Mouse (Mus musculus) hindbrain, embryonic 13.5 days (tissue): ENCODE data around the gene Mctp1. TPM values are rescaled to one million over a fixed set of nuclear protein-coding genes. Genes with fewer than 3 reads are reported as not detected.
"Not testable (repeated sequence)": the region's sequence is repeated elsewhere in the genome, so short reads cannot be mapped to it uniquely, and the experiment has no call there.

Source experiments
- ATAC-seq: fragments of 200-750 bp; cut with Nextera tagmentation; 2 replicates; pipeline ENCODE4 v1.8.0; 2017; ENCODE audit warnings: moderate TSS enrichment; ENCODE audit not compliant: low FRiP score
- H3K27ac ChIP-seq: fragments of 300-500 bp; sonication (generic); 2 replicates; pipeline ENCODE4 v1.5.1; 2015; ENCODE audit warnings: inconsistent platforms, mild to moderate bottlenecking, moderate library complexity
- H3K27me3 ChIP-seq: fragments of 300-500 bp; sonication (generic); 2 replicates; pipeline ENCODE4 v1.6.1; 2015; ENCODE audit warnings: mild to moderate bottlenecking, inconsistent platforms
- H3K36me3 ChIP-seq: fragments of 300-500 bp; sonication (generic); 2 replicates; pipeline ENCODE4 v1.6.1; 2015; ENCODE audit warnings: mild to moderate bottlenecking, inconsistent platforms
- H3K4me1 ChIP-seq: fragments of 300-500 bp; sonication (generic); replicated peaks from 2 replicates; pipeline ENCODE4 v1.6.1; 2015; ENCODE audit warnings: inconsistent platforms
- H3K4me2 ChIP-seq: fragments of 300-500 bp; sonication (generic); 2 replicates; pipeline ENCODE4 v1.6.1; 2015; ENCODE audit warnings: inconsistent platforms, mild to moderate bottlenecking, moderate library complexity
- H3K4me3 ChIP-seq: fragments of 300-500 bp; sonication (generic); 2 replicates; pipeline ENCODE4 v1.5.1; 2015; ENCODE audit warnings: mild to moderate bottlenecking, inconsistent platforms
- H3K9ac ChIP-seq: fragments of 300-500 bp; sonication (generic); 2 replicates; pipeline ENCODE4 v1.6.1; 2015; ENCODE audit warnings: mild to moderate bottlenecking, inconsistent platforms
- H3K9me3 ChIP-seq: fragments of 300-500 bp; sonication (generic); 2 replicates; pipeline ENCODE4 v1.6.1; 2016; ENCODE audit warnings: inconsistent platforms
- WGBS: fragments of 180-500 bp; shearing (Covaris S2); methylation state at CpG from one replicate; pipeline ENCODE4 v1.1.7; 2015; 5-methylcytosine and 5-hydroxymethylcytosine counted together
- polyA plus RNA-seq: library from polyadenylated mRNA; unstranded; fragments of >200 nt; fragmentation: Nextera tagmentation; extraction: Ambion mirVana; gene quantifications from 2 replicates; pipeline ENCODE4 v1.2.1, GENCODE M21; 2015

Mctp1 gene
- polyA plus RNA-seq, 1 experiment from 2014 or later: 3.5 TPM

- Histone ChIP-seq H3K9me3 (no peaks in the 10 kb centered on the region), H3K9ac (no peak overlapping the region), H3K36me3 (no peaks in the 10 kb centered on the region), H3K4me2 (no peak overlapping the region), H3K27ac (no peak overlapping the region), H3K4me1 (no peaks in the 10 kb centered on the region), H3K27me3 (no peaks in the 10 kb centered on the region), H3K4me3 (no peak overlapping the region)
- 85% methylated on average over 3 of the region's 3 CpGs for WGBS
- no peak for ATAC-seq
Observed at GRCm38 (mm10) chr13:76929152-76929551, 544.8 kb downstream of the Mctp1 start.

- H3K27me3 ChIP-seq: no peaks in the 10 kb centered on the region
- H3K4me1 ChIP-seq: no peaks in the 10 kb centered on the region
- no peaks in the 10 kb centered on the region for H3K36me3 ChIP-seq
- no peak overlapping the region for H3K4me3 ChIP-seq
- 85% methylated on average over 5 of the region's 5 CpGs for WGBS
- H3K27ac ChIP-seq: no peak overlapping the region
- no peak overlapping the region for H3K4me2 ChIP-seq
- ATAC-seq: no peak
- no peak overlapping the region for H3K9ac ChIP-seq
- H3K9me3 ChIP-seq: no peaks in the 10 kb centered on the region
Observed at GRCm38 (mm10) chr13:76932933-76933332, 548.6 kb downstream of the Mctp1 start.

DNA sequence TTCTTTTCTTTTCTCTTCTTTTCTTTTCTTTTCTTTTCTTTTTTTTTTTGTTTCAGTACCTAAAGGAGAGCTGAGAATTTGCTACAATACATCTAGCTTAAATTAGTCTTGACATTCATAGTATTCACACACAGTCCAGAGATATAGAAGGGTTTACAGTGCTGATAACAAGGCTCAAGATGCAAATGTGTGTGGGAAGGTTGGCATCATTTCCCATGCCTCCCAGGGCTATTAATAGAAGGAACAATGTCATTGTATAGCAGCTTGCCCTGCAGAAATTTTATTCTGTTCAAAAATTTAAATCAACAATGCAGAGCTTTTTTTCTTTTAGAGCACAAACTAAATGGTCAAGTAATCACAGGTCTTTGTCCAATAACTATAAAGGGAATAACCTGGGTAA lies 564.9 kb downstream of the Mctp1 start:
- no peaks in the 10 kb centered on the region for H3K4me1 ChIP-seq
- no peak overlapping the region for H3K9ac ChIP-seq
- no peak overlapping the region for H3K4me2 ChIP-seq
- H3K27ac ChIP-seq: no peak overlapping the region
- no peak for ATAC-seq
- H3K27me3 ChIP-seq: no peaks in the 10 kb centered on the region
- no peaks in the 10 kb centered on the region for H3K9me3 ChIP-seq
- no peaks in the 10 kb centered on the region for H3K36me3 ChIP-seq
- no peak overlapping the region for H3K4me3 ChIP-seq

GRCm38 (mm10) chr13:76967588-76967987 lies 583.3 kb downstream of the Mctp1 start:
- no peaks in the 10 kb centered on the region for H3K36me3 ChIP-seq
- no peak overlapping the region for H3K27ac ChIP-seq
- no peak overlapping the region for H3K4me3 ChIP-seq
- H3K9ac ChIP-seq: no peak overlapping the region
- no peaks in the 10 kb centered on the region for H3K4me1 ChIP-seq
- no peaks in the 10 kb centered on the region for H3K27me3 ChIP-seq
- no peak for ATAC-seq
- H3K4me2 ChIP-seq: no peak overlapping the region
- H3K9me3 ChIP-seq: no peaks in the 10 kb centered on the region

- ATAC-seq: peak; percentile 21; the same call in 1 of the 2 replicates
- 2% methylated on average over 2 of the region's 2 CpGs for WGBS
Observed at GRCm38 (mm10) chr13:76969386-76969785, 585.1 kb downstream of the Mctp1 start.

DNA sequence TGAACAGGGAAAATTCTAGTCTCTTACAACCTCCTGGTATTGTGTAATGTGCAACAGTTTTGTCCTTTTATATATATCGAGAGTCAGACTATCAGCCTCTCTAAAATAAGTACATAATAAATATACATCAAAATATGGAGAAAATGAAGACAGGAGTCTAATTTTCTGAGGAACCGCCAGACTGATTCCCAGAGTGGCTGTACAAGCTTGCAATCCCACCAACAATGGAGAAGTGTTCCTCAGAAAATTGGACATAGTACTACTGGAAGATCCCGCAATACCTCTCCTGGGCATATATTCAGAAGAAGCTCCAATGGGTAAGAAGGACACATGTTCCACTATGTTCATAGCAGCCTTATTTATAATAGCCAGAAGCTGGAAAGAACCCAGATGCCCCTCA lies 586.7 kb downstream of the Mctp1 start:
- H3K9me3 ChIP-seq, H3K36me3 ChIP-seq, H3K27me3 ChIP-seq, H3K4me3 ChIP-seq, H3K4me1 ChIP-seq, H3K27ac ChIP-seq, ATAC-seq, H3K4me2 ChIP-seq, H3K9ac ChIP-seq: not testable (repeated sequence)
- WGBS: 94% methylated on average over 3 of the region's 3 CpGs

More at GRCm38 (mm10) chr13:76969386-76969785, 585.1 kb downstream of the Mctp1 start:
- Histone ChIP-seq H3K4me1 (no peaks in the 10 kb centered on the region), H3K9ac (no peak overlapping the region), H3K4me2 (no peak overlapping the region), H3K36me3 (no peaks in the 10 kb centered on the region), H3K9me3 (no peaks in the 10 kb centered on the region), H3K27ac (no peak overlapping the region), H3K4me3 (no peak overlapping the region), H3K27me3 (no peaks in the 10 kb centered on the region)

DNA sequence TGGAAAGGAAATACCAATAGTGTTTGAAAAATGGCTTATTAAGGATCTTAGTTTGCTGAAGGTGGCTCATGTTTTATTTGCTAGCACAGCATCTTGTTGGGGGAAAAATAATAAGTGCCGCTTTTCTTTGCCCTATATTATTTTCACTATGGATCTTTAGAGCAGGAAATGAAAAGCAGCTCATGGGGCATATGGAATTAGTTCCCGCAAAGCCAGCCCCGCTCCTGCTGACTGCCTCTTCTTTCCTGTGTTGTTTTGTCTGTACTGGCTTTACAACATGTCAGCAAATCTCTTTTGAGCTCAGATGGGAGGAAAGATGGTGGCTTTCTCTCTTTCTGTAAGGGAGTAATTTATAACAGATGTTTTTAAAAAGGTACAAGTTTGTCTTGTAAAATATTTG lies 618.3 kb downstream of the Mctp1 start:
- Histone ChIP-seq H3K9me3 (no peaks in the 10 kb centered on the region), H3K4me1 (no peaks in the 10 kb centered on the region), H3K36me3 (no peaks in the 10 kb centered on the region), H3K9ac (no peak overlapping the region), H3K27me3 (no peaks in the 10 kb centered on the region), H3K4me2 (no peak overlapping the region), H3K27ac (no peak overlapping the region), H3K4me3 (no peak overlapping the region)
- ATAC-seq: no peak
- WGBS: 69% methylated on average over 3 of the region's 3 CpGs

GRCm38 (mm10) chr13:77003684-77004083 lies 619.3 kb downstream of the Mctp1 start:
- no peaks in the 10 kb centered on the region for H3K4me1 ChIP-seq
- no peak overlapping the region for H3K9ac ChIP-seq
- H3K4me3 ChIP-seq: no peak overlapping the region
- no peak overlapping the region for H3K4me2 ChIP-seq
- 83% methylated on average over 1 of the region's 1 CpGs for WGBS
- H3K27ac ChIP-seq: no peak overlapping the region
- no peaks in the 10 kb centered on the region for H3K36me3 ChIP-seq
- H3K9me3 ChIP-seq: no peaks in the 10 kb centered on the region
- ATAC-seq: no peak
- H3K27me3 ChIP-seq: no peaks in the 10 kb centered on the region

GRCm38 (mm10) chr13:77018851-77019250 lies 634.5 kb downstream of the Mctp1 start:
- no peak overlapping the region for H3K27ac ChIP-seq
- ATAC-seq: no peak
- H3K9ac ChIP-seq: no peak overlapping the region
- no peak overlapping the region for H3K4me3 ChIP-seq
- no peaks in the 10 kb centered on the region for H3K9me3 ChIP-seq
- H3K36me3 ChIP-seq: no peaks in the 10 kb centered on the region
- H3K4me1 ChIP-seq: no peaks in the 10 kb centered on the region
- 85% methylated on average over 2 of the region's 2 CpGs for WGBS
- H3K27me3 ChIP-seq: no peaks in the 10 kb centered on the region
- no peak overlapping the region for H3K4me2 ChIP-seq

- no peak for ATAC-seq
- no peaks in the 10 kb centered on the region for H3K4me1 ChIP-seq
- no peak overlapping the region for H3K4me2 ChIP-seq
- H3K27ac ChIP-seq: no peak overlapping the region
- 80% methylated on average over 5 of the region's 5 CpGs for WGBS
- no peaks in the 10 kb centered on the region for H3K27me3 ChIP-seq
- no peak overlapping the region for H3K4me3 ChIP-seq
- no peaks in the 10 kb centered on the region for H3K9me3 ChIP-seq
- no peak overlapping the region for H3K9ac ChIP-seq
- no peaks in the 10 kb centered on the region for H3K36me3 ChIP-seq
Observed at GRCm38 (mm10) chr13:77029594-77029993, 645.3 kb downstream of the Mctp1 start.

DNA sequence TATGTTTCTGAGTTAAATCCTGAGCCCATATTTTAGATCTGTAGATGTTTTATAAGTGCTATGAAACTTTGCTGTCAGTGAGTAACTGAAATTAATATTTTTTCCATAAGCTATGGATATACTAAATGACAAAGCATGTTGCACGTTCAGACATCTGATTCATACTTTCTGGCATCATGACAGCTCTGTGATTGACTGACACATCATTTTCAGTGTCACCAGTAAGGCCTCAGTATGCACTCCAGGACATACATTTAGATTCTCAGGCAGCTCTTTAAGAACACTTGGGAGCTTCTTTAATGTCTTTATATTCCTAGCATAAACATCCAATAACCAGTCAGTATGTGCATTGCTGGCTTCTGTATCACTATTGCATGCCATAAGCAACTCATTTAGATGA lies 659.0 kb downstream of the Mctp1 start:
- Histone ChIP-seq H3K9ac (no peak overlapping the region), H3K27me3 (no peaks in the 10 kb centered on the region), H3K4me3 (no peak overlapping the region), H3K9me3 (no peaks in the 10 kb centered on the region), H3K27ac (no peak overlapping the region), H3K36me3 (no peaks in the 10 kb centered on the region), H3K4me2 (no peak overlapping the region), H3K4me1 (peaks cover 5% of the 10 kb centered on the region)
- ATAC-seq: no peak
- WGBS: 79% methylated on average over 1 of the region's 1 CpGs

DNA sequence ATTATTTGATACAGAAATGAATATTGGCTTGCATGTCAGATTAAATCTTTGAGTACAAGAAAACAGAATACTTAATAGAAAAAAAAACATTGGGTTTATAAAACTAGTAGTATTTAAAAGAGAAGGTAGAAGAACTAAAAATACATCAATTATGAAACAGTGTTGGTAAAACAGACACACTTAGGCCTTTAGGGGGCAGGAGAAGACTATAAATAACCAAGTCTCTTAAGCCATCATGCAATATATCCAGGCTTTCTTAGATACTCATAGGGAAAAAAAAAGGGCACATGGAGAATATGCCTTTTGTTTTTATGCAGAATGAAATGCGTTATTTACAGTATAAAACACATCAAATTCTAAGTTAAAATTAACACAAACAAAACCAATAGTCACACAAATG lies 661.0 kb downstream of the Mctp1 start:
- Histone ChIP-seq H3K36me3 (no peaks in the 10 kb centered on the region), H3K4me2 (no peak overlapping the region), H3K9ac (no peak overlapping the region), H3K4me3 (no peak overlapping the region), H3K27me3 (no peaks in the 10 kb centered on the region), H3K4me1 (peaks cover 5% of the 10 kb centered on the region), H3K9me3 (no peaks in the 10 kb centered on the region), H3K27ac (no peak overlapping the region)
- 92% methylated on average over 1 of the region's 1 CpGs for WGBS
- no peak for ATAC-seq

- WGBS: 46% methylated on average over 10 of the region's 10 CpGs
- Histone ChIP-seq H3K9ac (no peak overlapping the region), H3K4me2 (peak overlapping the region; percentile 11; the same call in 1 of the 2 replicates), H3K27me3 (no peaks in the 10 kb centered on the region), H3K27ac (no peak overlapping the region; the same call in 1 of the 2 replicates), H3K36me3 (no peaks in the 10 kb centered on the region), H3K4me1 (peaks cover 5% of the 10 kb centered on the region), H3K4me3 (no peak overlapping the region), H3K9me3 (no peaks in the 10 kb centered on the region)
- peak; percentile 37; the same call in 1 of the 2 replicates for ATAC-seq
Observed at GRCm38 (mm10) chr13:77046416-77046815, 662.1 kb downstream of the Mctp1 start.
